8 mouse cellular contexts compared by ENCODE assay signal in the genomic region with DNA sequence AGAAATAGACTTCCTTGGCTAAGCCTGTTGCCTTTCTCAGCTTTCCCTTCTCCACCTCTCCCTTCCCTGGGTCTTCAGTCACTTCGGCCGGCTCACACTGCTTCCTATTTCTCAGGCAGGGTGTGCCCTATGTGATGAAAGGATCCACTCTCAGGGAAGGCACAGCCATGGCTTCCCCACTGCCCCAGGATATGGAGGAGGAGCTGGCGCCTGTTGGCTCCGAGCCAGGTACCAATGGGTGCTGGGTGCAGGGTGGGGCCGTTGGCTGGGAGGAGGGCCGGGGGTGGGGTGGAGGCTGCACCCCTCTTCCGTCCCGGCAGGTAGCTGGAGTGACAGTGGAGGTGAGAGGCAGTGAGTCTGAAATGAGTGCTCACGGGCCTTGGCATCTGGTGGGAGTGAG. TPM values are rescaled to one million over a fixed set of nuclear protein-coding genes. Genes with fewer than 3 reads are reported as not detected.
DNase-seq lines count a peak whose midpoint lies in the region; ATAC-seq and TF ChIP-seq lines count a peak whose summit lies in the region.

No protein-coding gene starts in this region.

- peak overlapping the region; percentile 64 for H3K9ac ChIP-seq in embryonic facial prominence, embryonic 14.5 days (ENCODE audit: low read depth, low read length)
- H3K9ac ChIP-seq in hindbrain, embryonic 15.5 days: 0 out of 2 replicates have a peak overlapping the region, but pooled peaks have one; percentile 20
- peak overlapping the region; percentile 59 for H3K9ac ChIP-seq in lung, postnatal 0 days (replicated peaks; ENCODE audit: low read depth)

- peak overlapping the region; percentile 69 for H3K4me3 ChIP-seq in embryonic facial prominence, embryonic 14.5 days (ENCODE audit: low read depth, low read length)
- H3K4me3 ChIP-seq in hindbrain, embryonic 15.5 days: peak overlapping the region; percentile 25
- peak overlapping the region; percentile 41 for H3K4me3 ChIP-seq in lung, postnatal 0 days (ENCODE audit: low read depth, low read length)

- H3K4me2 ChIP-seq in embryonic facial prominence, embryonic 14.5 days (ENCODE audit: low read depth, low read length): peak overlapping the region; percentile 76
- H3K4me2 ChIP-seq in hindbrain, embryonic 15.5 days: peak overlapping the region; percentile 58
- H3K4me2 ChIP-seq in lung, postnatal 0 days (replicated peaks; ENCODE audit: low read depth, low read length): peak overlapping the region; percentile 81

- WGBS in embryonic facial prominence, embryonic 14.5 days: 34% methylated on average over 9 of the region's 9 CpGs
- 54% methylated on average over 9 of the region's 9 CpGs for WGBS in hindbrain, embryonic 15.5 days
- 29% methylated on average over 9 of the region's 9 CpGs for WGBS in lung, postnatal 0 days

- ATAC-seq in embryonic facial prominence, embryonic 14.5 days (ENCODE audit: low read depth): no peak
- ATAC-seq in hindbrain, embryonic 15.5 days (ENCODE audit: low FRiP score, low read depth): no peak
- ATAC-seq in lung, postnatal 0 days: peak; percentile 6; the same call in 1 of the 2 replicates

- peaks cover 55% of the 10 kb centered on the region for H3K36me3 ChIP-seq in embryonic facial prominence, embryonic 14.5 days (ENCODE audit: control insufficient read depth, insufficient read depth, low read length)
- H3K36me3 ChIP-seq in hindbrain, embryonic 15.5 days: peaks cover 47% of the 10 kb centered on the region
- H3K36me3 ChIP-seq in lung, postnatal 0 days (ENCODE audit: insufficient read depth, low read length): peaks cover 26% of the 10 kb centered on the region

- DNase-seq in right cerebral cortex, postnatal 4 days: peak; percentile 40
- no peak for DNase-seq in right cerebral cortex, adult 2 months (ENCODE audit: low spot score in 2 of 2)
- peak; percentile 53 for DNase-seq in embryonic facial prominence, embryonic 14.5 days (ENCODE audit: low spot score)
- DNase-seq in lung, postnatal 0 days (ENCODE audit: low spot score): peak; percentile 81
- DNase-seq in urinary bladder, postnatal 25 days (ENCODE audit: low spot score): peak; percentile 63
- no peak for DNase-seq in layer of hippocampus, postnatal 10 days (ENCODE audit: low spot score in 2 of 2)
- no peak for DNase-seq in right cerebral cortex, postnatal 36 days (ENCODE audit: low spot score in 2 of 2)

- TF ChIP-seq EP300 in lung, postnatal 0 days (IDR thresholded peaks at IDR 0.05): no peak

- H3K27me3 ChIP-seq in embryonic facial prominence, embryonic 14.5 days (replicated peaks; ENCODE audit: control insufficient read depth, insufficient read depth, low read length): no peaks in the 10 kb centered on the region
- no peaks in the 10 kb centered on the region for H3K27me3 ChIP-seq in hindbrain, embryonic 15.5 days
- H3K27me3 ChIP-seq in lung, postnatal 0 days (replicated peaks; ENCODE audit: insufficient read depth, low read length): no peaks in the 10 kb centered on the region

- H3K27ac ChIP-seq in embryonic facial prominence, embryonic 14.5 days (replicated peaks; ENCODE audit: low read depth, low read length): peak overlapping the region; percentile 97
- peak overlapping the region; percentile 73 for H3K27ac ChIP-seq in hindbrain, embryonic 15.5 days (replicated peaks)
- peak overlapping the region; percentile 96 for H3K27ac ChIP-seq in lung, postnatal 0 days (ENCODE audit: low read length)

- TF ChIP-seq CTCF in lung, postnatal 0 days (IDR thresholded peaks at IDR 0.05): no peak

- H3K4me1 ChIP-seq in embryonic facial prominence, embryonic 14.5 days (ENCODE audit: control insufficient read depth, insufficient read depth, low read length): peaks cover 17% of the 10 kb centered on the region
- H3K4me1 ChIP-seq in hindbrain, embryonic 15.5 days (replicated peaks): peaks cover 37% of the 10 kb centered on the region
- peaks cover 26% of the 10 kb centered on the region; the same call in 1 of the 2 replicates for H3K4me1 ChIP-seq in lung, postnatal 0 days (ENCODE audit: insufficient read depth, low read depth, low read length)

- H3K9me3 ChIP-seq in embryonic facial prominence, embryonic 14.5 days (ENCODE audit: control insufficient read depth, low read length): no peaks in the 10 kb centered on the region
- H3K9me3 ChIP-seq in hindbrain, embryonic 15.5 days: no peaks in the 10 kb centered on the region
- H3K9me3 ChIP-seq in lung, postnatal 0 days (ENCODE audit: low read length): no peaks in the 10 kb centered on the region

RNA-seq across cellular contexts. Expression of a gene that starts 2.9 kb away (rescaled TPM):
- 14.7 and 16.6 TPM in 2 replicates for polyA plus RNA-seq in embryonic facial prominence, embryonic 14.5 days (2014; fragmentation: Nextera tagmentation; extraction: Ambion mirVana)
- polyA plus RNA-seq in hindbrain, embryonic 15.5 days (2015; fragmentation: Nextera tagmentation; extraction: Ambion mirVana): 24.4 and 24.8 TPM in 2 replicates
- 40.3 and 40.7 TPM in 2 replicates for polyA plus RNA-seq in lung, postnatal 0 days (2015; fragmentation: Nextera tagmentation; extraction: Ambion mirVana)
- 100 to 1,000 TPM; 112 to 130 TPM for total RNA-seq in layer of hippocampus, postnatal 10 days (2021)

RNA-seq across cellular contexts. Expression of a gene that starts 13.5 kb away (rescaled TPM):
- 6.7 and 7.0 TPM in 2 replicates for polyA plus RNA-seq in embryonic facial prominence, embryonic 14.5 days (2014; fragmentation: Nextera tagmentation; extraction: Ambion mirVana)
- polyA plus RNA-seq in hindbrain, embryonic 15.5 days (2015; fragmentation: Nextera tagmentation; extraction: Ambion mirVana): 7.3 and 14.2 TPM in 2 replicates
- polyA plus RNA-seq in lung, postnatal 0 days (2015; fragmentation: Nextera tagmentation; extraction: Ambion mirVana): 0.07 and 0.08 TPM in 2 replicates
- 1 to 10 TPM; 2.0 to 2.1 TPM for total RNA-seq in layer of hippocampus, postnatal 10 days (2021)

RNA-seq across cellular contexts. Expression of a gene that starts 13.7 kb away (rescaled TPM):
- 217 and 272 TPM in 2 replicates for polyA plus RNA-seq in embryonic facial prominence, embryonic 14.5 days (2014; fragmentation: Nextera tagmentation; extraction: Ambion mirVana)
- 166 and 171 TPM in 2 replicates for polyA plus RNA-seq in hindbrain, embryonic 15.5 days (2015; fragmentation: Nextera tagmentation; extraction: Ambion mirVana)
- 81.8 and 87.3 TPM in 2 replicates for polyA plus RNA-seq in lung, postnatal 0 days (2015; fragmentation: Nextera tagmentation; extraction: Ambion mirVana)
- 100 to 1,000 TPM; 110 to 122 TPM for total RNA-seq in layer of hippocampus, postnatal 10 days (2021)

Comparison
In these comparisons a context has a peak if more than half of its experiments do, and no peak if none do; other contexts are left out.
1. DNase-seq: peak in right cerebral cortex, postnatal 4 days (single experiment), embryonic facial prominence, embryonic 14.5 days (single experiment), lung, postnatal 0 days (single experiment) and urinary bladder, postnatal 25 days (single experiment); none in right cerebral cortex, adult 2 months (0 of 2), layer of hippocampus, postnatal 10 days (0 of 2) and right cerebral cortex, postnatal 36 days (0 of 2).
2. Peak in every context shown above with its lines, with median percentiles within 50 percentile points of each other: H3K27ac ChIP-seq, H3K4me2 ChIP-seq, H3K4me3 ChIP-seq and H3K9ac ChIP-seq.